Mouse (Mus musculus) gastrocnemius, adult 2 months (tissue): ENCODE results near the gene Tor3a. TPM values are rescaled to one million over a fixed set of nuclear protein-coding genes. Genes with fewer than 3 reads are reported as not detected.

ENCODE experiments used
- DNase-seq: peaks from one replicate; pipeline ENCODE4 v3.0.0; 2022
- H3K27ac ChIP-seq: fragments of 200-600 bp; 2 replicates; pipeline ENCODE4 v1.8.1; 2022; ENCODE audit warnings: mild to moderate bottlenecking
- H3K4me3 ChIP-seq: fragments of 200-600 bp; 2 replicates; pipeline ENCODE4 v1.8.1; 2022; ENCODE audit warnings: mild to moderate bottlenecking, moderate library complexity
- CTCF ChIP-seq: fragments of 200-600 bp; IDR thresholded peaks from 2 replicates; pipeline ENCODE4 v1.8.1; 2022; ENCODE audit warnings: antibody characterized with exemption, mild to moderate bottlenecking, moderate library complexity
- intact Hi-C: fragments of 180-260 bp; cut with DNase I; formaldehyde crosslinking; loops from one replicate; pipeline ENCODE4 v1.15.1; 2025
- total RNA-seq, 2 experiments: library from RNA; stranded (reverse); gene quantifications; 2 replicates each; pipeline ENCODE4 v1.2.3; 2021

Gene Tor3a
- total RNA-seq, 2 experiments from 2014 or later = 4.9 to 5.4 TPM

GRCm38 (mm10) chr1:156617811-156618210 lies 56.3 kb downstream of the Tor3a start:
- no peak for TF ChIP-seq CTCF
- no peak for DNase-seq
- H3K4me3 ChIP-seq = no peak overlapping the region
- intact Hi-C loops = no loop called here
- H3K27ac ChIP-seq = no peak overlapping the region

DNA sequence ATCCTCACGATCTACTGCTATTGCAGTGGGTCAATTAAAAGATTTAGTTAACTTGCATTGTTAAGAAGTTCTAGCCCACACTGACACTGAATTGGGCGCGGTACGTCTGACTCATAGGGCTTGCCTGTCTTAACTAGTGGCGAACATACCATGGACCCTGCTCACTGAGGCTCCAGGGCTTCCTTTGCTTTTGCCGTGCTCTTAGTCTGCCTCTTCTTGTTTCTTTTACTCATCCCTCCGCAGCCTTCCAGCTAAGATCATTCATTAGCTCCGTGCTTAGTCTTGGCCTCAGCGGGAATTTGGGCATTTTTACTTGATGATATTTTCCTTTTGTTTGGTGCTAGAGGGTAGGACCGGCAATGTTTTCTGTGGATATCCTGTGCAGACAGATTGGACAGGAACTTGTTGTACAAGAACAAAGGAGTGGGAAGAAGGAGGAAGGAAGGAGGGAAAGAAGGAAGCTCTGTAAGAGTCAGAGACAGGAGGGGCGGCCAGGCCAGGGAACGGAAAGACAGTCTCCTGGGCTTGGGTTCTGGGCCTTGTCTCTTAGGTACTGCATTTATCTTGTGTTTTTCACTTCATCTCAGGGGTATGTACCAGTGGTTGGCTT lies 57.1 kb downstream of the Tor3a start:
- peak overlapping the region; percentile 45 for H3K4me3 ChIP-seq
- peak overlapping the region; percentile 48 for H3K27ac ChIP-seq
- no peak for DNase-seq
- TF ChIP-seq CTCF = no peak
- intact Hi-C loops = no loop called here

DNA sequence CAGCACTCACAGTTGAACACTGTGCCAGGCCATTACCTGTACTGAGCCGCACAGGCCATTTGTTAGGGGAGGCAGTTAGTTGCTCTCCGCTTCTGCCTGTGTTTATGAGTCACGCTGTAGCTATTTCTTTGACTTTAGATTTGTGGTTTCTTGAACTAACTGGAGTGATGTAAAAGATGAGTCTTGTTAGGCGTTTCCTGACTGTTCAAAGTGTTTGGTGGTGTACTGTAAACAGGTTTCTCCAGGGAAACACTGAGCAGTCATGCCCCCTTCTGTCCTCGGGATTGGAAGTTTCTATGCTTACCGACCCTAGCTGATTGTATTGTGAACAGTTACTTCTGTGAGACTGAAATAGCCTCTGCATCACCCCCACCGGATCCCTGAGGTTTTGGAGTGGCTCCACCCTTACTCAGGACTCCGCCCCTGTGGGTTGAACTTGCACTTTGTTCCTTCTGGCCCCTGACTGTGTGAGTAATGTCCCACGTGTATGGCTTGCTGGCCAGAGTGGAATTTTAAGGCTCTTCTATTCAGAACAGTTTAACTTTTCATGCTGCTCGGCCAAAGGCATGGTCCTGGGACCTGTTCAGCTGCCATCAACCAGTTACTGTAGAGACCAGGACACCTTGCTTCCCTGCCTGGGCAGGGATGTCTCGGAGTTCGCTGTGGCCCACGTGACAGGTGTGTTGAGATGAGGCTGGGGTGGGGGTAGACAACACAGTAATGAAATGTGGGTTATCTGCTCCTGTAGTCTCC lies 58.6 kb downstream of the Tor3a start:
- intact Hi-C loops = no loop called here
- peak overlapping the region; percentile 62 for H3K4me3 ChIP-seq
- peak overlapping the region; percentile 72 for H3K27ac ChIP-seq
- no peak for TF ChIP-seq CTCF
- DNase-seq = peak; percentile 82

DNA sequence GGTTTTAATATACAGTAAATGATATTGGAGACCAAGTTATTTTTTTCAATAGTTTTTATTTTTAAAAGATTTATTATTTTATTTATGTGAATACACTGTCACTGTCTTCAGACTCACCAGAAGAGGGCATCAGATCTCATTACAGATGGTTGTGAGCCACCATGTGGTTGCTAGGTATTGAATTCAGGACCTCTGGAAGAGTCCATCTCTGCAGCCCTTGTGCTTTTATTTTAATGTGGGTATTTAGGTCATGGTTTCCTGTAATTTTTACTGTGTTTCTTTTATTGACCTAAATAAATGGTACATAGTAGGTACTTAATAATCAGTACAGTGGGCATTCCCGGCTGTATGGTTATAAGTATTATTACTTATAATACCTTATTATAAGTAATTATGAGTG lies 59.4 kb downstream of the Tor3a start:
- TF ChIP-seq CTCF = peak; percentile 58
- intact Hi-C loops = no loop called here

GRCm38 (mm10) chr1:156613855-156614530 lies 60.2 kb downstream of the Tor3a start:
- H3K4me3 ChIP-seq = peak overlapping the region; percentile 1; the same call in 1 of the 2 replicates
- no peak for TF ChIP-seq CTCF
- intact Hi-C loops = loop anchor here (2.0 kb wide), 1 partner anchor 55 kb away; the partner anchor contains the start of gene Abl2
- peak; percentile 25 for DNase-seq
- peak overlapping the region; percentile 72 for H3K27ac ChIP-seq

More for the DNA sequence above, 59.4 kb downstream of the Tor3a start:
- Histone ChIP-seq H3K4me3 (no peak overlapping the region), H3K27ac (peak overlapping the region; percentile 72; the same call in 1 of the 2 replicates)
- no peak for DNase-seq

DNA sequence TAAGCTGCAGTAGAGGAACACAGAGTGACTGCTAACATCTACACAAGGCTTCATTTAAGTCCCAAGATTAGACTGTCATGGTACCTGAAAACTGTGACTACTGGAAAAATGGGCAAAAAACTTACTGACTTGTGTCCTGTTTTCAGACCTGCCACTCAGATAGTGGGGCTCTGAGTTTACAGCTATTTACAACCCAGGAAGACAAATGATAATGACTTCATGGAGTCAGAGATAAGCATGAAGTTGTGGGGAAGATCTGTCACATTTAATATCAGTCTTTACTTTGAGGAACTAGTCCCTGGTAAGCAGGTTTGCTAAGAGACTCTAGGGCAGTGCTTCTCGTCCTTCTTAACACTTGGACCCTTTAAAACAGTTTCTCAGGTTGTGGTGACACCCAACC lies 63.9 kb downstream of the Tor3a start:
- intact Hi-C loops = no loop called here
- no peak for TF ChIP-seq CTCF
- no peak for DNase-seq
- Histone ChIP-seq H3K4me3 (no peak overlapping the region), H3K27ac (no peak overlapping the region)

DNA sequence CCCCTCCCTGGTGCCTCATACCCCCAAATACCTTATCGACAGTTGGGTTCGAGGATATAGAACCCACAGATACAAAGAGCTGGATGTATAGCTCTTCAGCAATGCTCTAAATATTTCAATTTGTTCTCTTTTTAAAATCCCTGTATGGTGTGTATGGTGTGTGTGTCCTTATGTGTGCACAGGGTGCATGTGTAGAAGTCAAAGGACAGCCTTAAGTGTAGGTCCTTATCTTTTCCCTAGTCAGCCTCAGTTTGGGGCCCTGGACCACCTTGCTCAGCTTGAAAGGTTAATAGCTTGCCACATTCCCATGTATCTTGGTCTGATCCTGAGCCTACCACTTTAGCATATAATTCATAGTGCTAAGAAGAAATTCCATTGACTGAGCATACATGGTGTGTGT lies 65.7 kb downstream of the Tor3a start:
- H3K4me3 ChIP-seq = no peak overlapping the region
- intact Hi-C loops = no loop called here
- DNase-seq = no peak
- TF ChIP-seq CTCF = no peak
- H3K27ac ChIP-seq = no peak overlapping the region

DNA sequence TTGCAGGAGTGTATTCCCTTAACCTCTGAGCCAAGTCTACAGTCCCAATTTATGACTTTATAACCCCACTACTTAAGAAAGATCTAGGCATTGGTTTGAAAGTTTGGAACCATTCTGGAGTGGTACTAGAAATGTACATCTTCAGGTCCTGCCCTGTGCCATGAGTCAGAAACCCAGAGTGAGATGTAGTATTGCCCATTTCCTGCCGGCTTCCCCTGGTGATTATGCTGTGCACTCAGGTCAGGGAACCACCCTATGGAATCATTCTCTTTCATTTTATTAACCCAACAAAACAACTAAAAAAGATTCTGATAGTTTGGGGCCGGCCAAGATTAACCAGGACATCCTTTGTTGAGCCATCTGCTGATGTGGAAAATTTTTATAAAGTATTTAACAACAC lies 68.2 kb downstream of the Tor3a start:
- Histone ChIP-seq H3K4me3 (no peak overlapping the region), H3K27ac (peak overlapping the region; percentile 81)
- TF ChIP-seq CTCF = no peak
- DNase-seq = no peak
- intact Hi-C loops = no loop called here

DNA sequence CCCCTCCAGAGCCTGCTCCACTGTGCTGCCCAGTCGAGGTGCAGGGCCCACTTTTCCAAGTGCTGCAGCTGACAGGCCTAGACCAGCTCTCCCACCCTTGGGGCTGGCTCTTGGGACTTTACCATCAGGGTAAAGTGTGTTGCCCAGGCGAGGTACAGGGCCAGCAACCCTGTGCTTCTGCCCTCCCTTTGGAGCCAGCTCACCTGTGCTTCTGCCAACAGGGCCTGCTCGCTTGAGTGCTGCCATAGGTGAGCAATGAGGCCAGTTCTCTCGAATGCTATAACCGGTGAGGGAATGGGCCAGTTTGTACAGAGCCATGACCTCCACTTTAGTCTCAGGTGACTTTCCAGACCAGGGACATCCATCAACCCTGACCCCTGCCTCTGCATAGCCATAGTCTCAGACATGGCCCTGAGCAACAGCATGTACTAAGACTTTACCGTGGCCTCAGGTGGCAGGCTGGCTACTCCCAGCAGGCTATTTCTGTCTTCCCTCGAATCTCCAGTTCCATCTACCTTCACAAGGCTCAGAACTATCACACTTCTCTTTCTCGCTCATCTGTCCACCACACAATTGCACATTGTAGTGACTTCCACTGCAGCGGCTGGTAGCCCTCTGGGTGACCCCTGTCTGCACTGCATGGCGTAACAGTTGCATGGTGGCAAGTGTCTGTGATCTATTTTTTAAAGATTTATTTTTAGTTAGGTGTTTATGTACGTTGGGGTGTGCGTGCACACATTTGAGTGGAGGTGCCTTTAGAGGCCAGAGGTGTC lies 68.9 kb downstream of the Tor3a start:
- peak; percentile 49 for DNase-seq
- Histone ChIP-seq H3K4me3 (peak overlapping the region; percentile 17), H3K27ac (peak overlapping the region; percentile 81)
- peak; percentile 18; the same call in 1 of the 2 replicates for TF ChIP-seq CTCF
- intact Hi-C loops = no loop called here

Other genes with a start within 250 kb of the Tor3a start
- gene Soat1, start 200.0 kb downstream of the Tor3a start, total RNA-seq = 1 to 10 TPM; 3.5 to 3.9 TPM
- 10 to 100 TPM; 42.9 to 49.5 TPM for gene Gm10031, start 150.3 kb downstream of the Tor3a start, total RNA-seq
- 10 to 100 TPM; 21.2 to 26.1 TPM for gene Abl2, start 115.6 kb downstream of the Tor3a start, total RNA-seq
- gene Fam20b, start 44.7 kb upstream of the Tor3a start, total RNA-seq = 10 to 100 TPM; 28.5 to 35.2 TPM
- gene Angptl1, start 164.2 kb upstream of the Tor3a start, total RNA-seq = 10 to 100 TPM in 1 of 2 experiments, 1 to 10 TPM in 1; 8.1 to 14.2 TPM